Mouse (Mus musculus) ES-Bruce4 (cell line): ENCODE measurements around the gene Creb1. TPM values are rescaled to one million over a fixed set of nuclear protein-coding genes. Genes with fewer than 3 reads are reported as not detected.

Experiments used
- H3K27ac ChIP-seq: 2 replicates; pipeline ENCODE4 v1.5.1; 2012; ENCODE audit warnings: low read length, inconsistent platforms; ENCODE audit not compliant: insufficient read depth
- H3K27me3 ChIP-seq: 2 replicates; pipeline ENCODE4 v1.6.1; 2012; ENCODE audit warnings: mild to moderate bottlenecking, low read length, inconsistent platforms; ENCODE audit not compliant: control insufficient read depth, poor library complexity, insufficient read depth, severe bottlenecking
- H3K36me3 ChIP-seq: 2 replicates; pipeline ENCODE4 v1.6.1; 2012; ENCODE audit warnings: inconsistent platforms, mild to moderate bottlenecking, low read length, moderate library complexity; ENCODE audit not compliant: control insufficient read depth, poor library complexity, insufficient read depth, severe bottlenecking
- H3K4me1 ChIP-seq: one replicate; pipeline ENCODE4 v1.8.1; 2011; ENCODE audit warnings: low read length; ENCODE audit not compliant: control insufficient read depth, insufficient read depth
- H3K4me3 ChIP-seq: 2 replicates; pipeline ENCODE4 v1.5.1; 2011; ENCODE audit warnings: low read depth, mild to moderate bottlenecking, low read length
- H3K9ac ChIP-seq: 2 replicates; pipeline ENCODE4 v1.6.1; 2012; ENCODE audit warnings: low read depth, mild to moderate bottlenecking, inconsistent platforms; ENCODE audit not compliant: poor library complexity, severe bottlenecking
- H3K9me3 ChIP-seq: replicated peaks from 2 replicates; pipeline ENCODE4 v1.6.1; 2012; ENCODE audit warnings: mild to moderate bottlenecking, low read length, inconsistent platforms; ENCODE audit not compliant: control insufficient read depth, poor library complexity, insufficient read depth, severe bottlenecking
- CTCF ChIP-seq: IDR thresholded peaks from one replicate; pipeline ENCODE4 v1.8.1; 2011; ENCODE audit warnings: low read depth, low read length
- EP300 ChIP-seq: IDR thresholded peaks from 2 replicates; pipeline ENCODE4 v1.6.1; 2011; ENCODE audit warnings: low read depth, low read length; ENCODE audit not compliant: insufficient read depth
- POLR2A ChIP-seq: IDR thresholded peaks from one replicate; pipeline ENCODE4 v1.8.1; 2011; ENCODE audit warnings: low read length; ENCODE audit not compliant: insufficient read depth
- polyA plus RNA-seq: library from polyadenylated mRNA; stranded (reverse); fragments of >200 nt; gene quantifications from 2 replicates; pipeline ENCODE4 v1.2.4, GENCODE M21; 2011; ENCODE audit warnings: low read depth; ENCODE audit not compliant: missing spikeins, insufficient read depth, insufficient read length

Gene Creb1
- polyA plus RNA-seq, 1 experiment = 62.5 TPM

GRCm38 (mm10) chr1:64521734-64522133, 10.7 kb upstream of the Creb1 start:
- Histone ChIP-seq H3K27ac (no peak overlapping the region), H3K9ac (no peak overlapping the region), H3K27me3 (no peaks in the 10 kb centered on the region), H3K4me3 (no peak overlapping the region), H3K36me3 (no peaks in the 10 kb centered on the region), H3K9me3 (no peaks in the 10 kb centered on the region), H3K4me1 (no peaks in the 10 kb centered on the region)
- TF ChIP-seq POLR2A = no peak
- TF ChIP-seq EP300 = no peak
- no peak for TF ChIP-seq CTCF

GRCm38 (mm10) chr1:64522637-64523036, 9.8 kb upstream of the Creb1 start:
- H3K4me1 ChIP-seq = no peaks in the 10 kb centered on the region
- no peak overlapping the region for H3K4me3 ChIP-seq
- no peaks in the 10 kb centered on the region for H3K27me3 ChIP-seq
- no peaks in the 10 kb centered on the region for H3K9me3 ChIP-seq
- no peak overlapping the region for H3K27ac ChIP-seq
- H3K9ac ChIP-seq = no peak overlapping the region
- no peaks in the 10 kb centered on the region for H3K36me3 ChIP-seq
- no peak for TF ChIP-seq POLR2A
- TF ChIP-seq EP300 = no peak
- TF ChIP-seq CTCF = no peak

GRCm38 (mm10) chr1:64523117-64523516, 9.3 kb upstream of the Creb1 start:
- no peaks in the 10 kb centered on the region for H3K36me3 ChIP-seq
- no peak overlapping the region for H3K27ac ChIP-seq

GRCm38 (mm10) chr1:64524661-64525060, 7.8 kb upstream of the Creb1 start:
- H3K36me3 ChIP-seq = no peaks in the 10 kb centered on the region
- H3K27ac ChIP-seq = no peak overlapping the region
- no peaks in the 10 kb centered on the region; the same call in 1 of the 2 replicates for H3K9me3 ChIP-seq
- H3K4me1 ChIP-seq = no peaks in the 10 kb centered on the region
- H3K4me3 ChIP-seq = no peak overlapping the region
- no peaks in the 10 kb centered on the region for H3K27me3 ChIP-seq
- H3K9ac ChIP-seq = no peak overlapping the region
- TF ChIP-seq POLR2A = no peak
- no peak for TF ChIP-seq CTCF
- TF ChIP-seq EP300 = no peak

More at GRCm38 (mm10) chr1:64523117-64523516, 9.3 kb upstream of the Creb1 start:
- no peaks in the 10 kb centered on the region for H3K4me1 ChIP-seq
- H3K27me3 ChIP-seq = no peaks in the 10 kb centered on the region
- no peak overlapping the region for H3K9ac ChIP-seq
- no peak for TF ChIP-seq EP300
- TF ChIP-seq CTCF = no peak
- TF ChIP-seq POLR2A = no peak
- no peaks in the 10 kb centered on the region for H3K9me3 ChIP-seq
- no peak overlapping the region for H3K4me3 ChIP-seq

- no peak overlapping the region for H3K9ac ChIP-seq
- no peaks in the 10 kb centered on the region; the same call in 1 of the 2 replicates for H3K9me3 ChIP-seq
- peaks cover 2% of the 10 kb centered on the region for H3K4me1 ChIP-seq
- no peaks in the 10 kb centered on the region for H3K27me3 ChIP-seq
- no peak for TF ChIP-seq CTCF
- no peak for TF ChIP-seq EP300
- no peak overlapping the region for H3K4me3 ChIP-seq
- no peaks in the 10 kb centered on the region for H3K36me3 ChIP-seq
- H3K27ac ChIP-seq = no peak overlapping the region
Measured at GRCm38 (mm10) chr1:64527626-64528025, 4.8 kb upstream of the Creb1 start.

- Histone ChIP-seq H3K36me3 (no peaks in the 10 kb centered on the region), H3K9me3 (no peaks in the 10 kb centered on the region; the same call in 1 of the 2 replicates), H3K4me3 (no peak overlapping the region), H3K9ac (no peak overlapping the region), H3K27me3 (no peaks in the 10 kb centered on the region), H3K27ac (no peak overlapping the region), H3K4me1 (peaks cover 2% of the 10 kb centered on the region)
- no peak for TF ChIP-seq EP300
- no peak for TF ChIP-seq POLR2A
- TF ChIP-seq CTCF = no peak
Measured at GRCm38 (mm10) chr1:64529781-64530315, 2.6 kb upstream of the Creb1 start.
